Mouse (Mus musculus) R1 (cell line): Measurements from ENCODE around the gene Lpcat4.

Source experiments
- DNase-seq: peaks from one replicate; pipeline ENCODE4 v3.0.0-alpha.2; 2018; ENCODE audit warnings: low read depth, low spot score

Gene Lpcat4

GRCm38 (mm10) chr2:112239212-112239934 lies at the start of gene Lpcat4:
TSS of gene Lpcat4 (plus strand) at chr2:112239468.
- peak; percentile 84 for DNase-seq

DNA sequence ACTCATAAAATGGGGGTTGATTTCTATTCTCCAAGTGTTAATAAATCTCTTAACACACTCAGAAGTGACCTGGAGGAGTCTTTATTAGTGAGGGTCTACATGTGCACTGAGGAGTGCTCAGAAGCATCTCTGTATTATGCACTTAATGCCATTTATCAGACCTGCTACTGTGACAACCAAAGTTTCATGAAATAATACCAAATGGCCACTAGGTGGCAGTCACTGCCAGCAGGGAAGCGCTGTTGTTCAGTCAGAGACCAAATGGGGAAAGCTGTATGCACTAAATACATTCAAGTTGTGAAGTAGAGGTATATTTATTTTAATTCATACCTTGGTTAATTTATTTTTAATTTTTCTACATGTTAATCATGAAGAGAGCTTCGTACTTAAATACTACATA lies 42.4 kb upstream of the Lpcat4 start:
- DNase-seq: peak; percentile 72

GRCm38 (mm10) chr2:112203056-112203455 lies 36.2 kb upstream of the Lpcat4 start:
- peak; percentile 8 for DNase-seq

GRCm38 (mm10) chr2:112210142-112210541 lies 29.1 kb upstream of the Lpcat4 start:
- no peak for DNase-seq

DNA sequence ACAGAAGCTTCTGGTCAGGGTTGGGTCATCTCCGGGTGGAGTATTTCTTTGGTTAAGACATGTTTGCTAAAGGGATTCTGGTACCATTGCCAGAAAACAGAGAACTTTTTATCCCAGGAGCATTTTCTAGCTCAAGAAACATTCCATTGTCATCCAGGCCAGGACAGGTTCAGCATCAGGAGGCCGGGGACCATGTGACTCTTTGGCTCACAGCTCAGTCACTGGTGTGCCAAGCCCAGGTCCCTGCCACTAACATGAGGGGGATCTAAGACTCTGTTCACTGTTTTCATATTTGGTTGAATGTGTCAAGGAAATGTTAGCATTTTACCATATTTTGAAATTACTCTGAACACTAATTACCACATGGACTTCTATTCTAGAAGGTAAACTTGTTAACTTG lies 28.6 kb upstream of the Lpcat4 start:
- no peak for DNase-seq

GRCm38 (mm10) chr2:112215977-112216376 lies 23.3 kb upstream of the Lpcat4 start:
- peak; percentile 40 for DNase-seq

DNA sequence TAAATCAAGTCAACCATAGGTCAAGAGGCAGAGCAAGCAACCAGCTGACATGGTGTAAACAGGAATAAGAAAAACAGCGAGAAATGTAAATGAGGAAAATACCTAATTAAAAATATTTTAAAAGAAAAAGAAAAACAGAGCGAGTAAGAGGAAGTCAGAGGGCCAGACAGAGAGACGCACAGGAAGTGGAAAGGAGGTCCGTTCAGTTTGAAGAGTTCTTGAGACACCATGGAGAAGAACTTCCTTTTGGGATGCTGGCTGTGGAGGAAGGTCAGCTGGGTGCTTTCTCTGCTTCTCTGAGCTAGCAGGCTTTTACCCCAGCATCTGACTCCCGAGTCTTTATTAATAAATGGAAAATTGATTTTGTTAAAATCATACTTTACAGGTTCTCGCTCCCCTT lies 21.7 kb upstream of the Lpcat4 start:
- no peak for DNase-seq

DNA sequence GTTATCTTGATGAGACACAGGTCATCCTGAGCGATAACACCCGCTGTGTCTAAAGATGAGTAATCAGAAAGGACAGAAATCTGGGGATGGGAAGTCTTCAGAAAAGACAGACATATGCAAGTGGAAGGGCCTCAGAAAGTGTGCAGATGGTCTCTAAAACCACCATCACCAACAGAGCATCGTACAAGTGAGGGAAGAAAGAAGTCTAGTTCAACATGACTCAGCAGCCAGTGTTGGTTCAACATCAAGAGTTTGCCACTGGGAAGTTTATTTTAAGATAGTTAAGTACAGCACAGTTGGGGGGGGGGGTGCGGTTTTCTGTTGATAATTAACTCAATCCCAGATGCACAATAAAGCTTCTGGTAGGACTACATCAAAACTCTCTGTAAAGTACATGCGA lies 18.4 kb upstream of the Lpcat4 start:
- no peak for DNase-seq

- no peak for DNase-seq
Measured at GRCm38 (mm10) chr2:112222607-112223006, 16.7 kb upstream of the Lpcat4 start.

GRCm38 (mm10) chr2:112224356-112224755 lies 14.9 kb upstream of the Lpcat4 start:
- DNase-seq: no peak

GRCm38 (mm10) chr2:112232623-112233022 lies 6.6 kb upstream of the Lpcat4 start:
- DNase-seq: no peak

GRCm38 (mm10) chr2:112236620-112237019 lies 2.6 kb upstream of the Lpcat4 start:
- DNase-seq: no peak

DNA sequence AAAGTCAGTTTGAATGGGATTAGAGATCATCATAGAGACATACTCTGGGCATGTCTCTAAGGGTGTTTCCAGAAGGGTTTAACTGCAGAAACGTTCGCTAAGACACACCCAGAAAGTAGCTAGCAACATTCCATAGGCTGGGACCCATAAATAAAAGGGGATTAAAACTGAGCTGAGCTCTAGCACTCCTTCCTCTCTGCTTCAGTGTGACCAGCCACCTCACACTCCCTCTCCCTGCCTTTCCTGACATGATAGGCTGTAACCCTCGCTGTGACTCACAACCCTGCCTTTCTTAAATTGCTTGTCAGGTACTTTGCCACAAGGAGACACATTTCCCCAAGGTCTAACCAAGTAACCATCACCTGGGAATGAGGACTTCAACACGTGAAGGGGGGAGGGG lies 1.3 kb upstream of the Lpcat4 start:
- peak; percentile 19 for DNase-seq

GRCm38 (mm10) chr2:112239935-112240721 lies 860 bp downstream of the Lpcat4 start:
- peak; percentile 68 for DNase-seq

DNA sequence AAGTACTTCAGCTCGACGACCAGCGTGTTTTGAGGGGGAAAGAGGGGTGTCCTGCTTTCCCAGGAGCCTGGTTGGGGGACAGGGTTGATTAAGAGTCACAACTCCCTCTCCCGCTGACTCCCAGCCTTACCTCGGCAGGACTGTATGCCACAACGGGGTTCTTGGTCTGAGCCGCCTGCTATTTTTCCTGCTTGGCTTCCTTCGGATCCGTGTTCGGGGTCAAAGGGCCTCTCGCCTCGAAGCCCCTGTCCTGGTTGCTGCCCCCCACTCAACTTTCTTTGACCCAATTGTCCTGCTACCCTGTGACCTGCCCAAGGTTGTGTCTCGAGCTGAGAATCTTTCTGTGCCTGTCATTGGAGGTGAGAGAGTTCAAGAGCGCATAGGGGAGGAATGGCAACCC lies 2.5 kb downstream of the Lpcat4 start:
- DNase-seq: no peak

DNA sequence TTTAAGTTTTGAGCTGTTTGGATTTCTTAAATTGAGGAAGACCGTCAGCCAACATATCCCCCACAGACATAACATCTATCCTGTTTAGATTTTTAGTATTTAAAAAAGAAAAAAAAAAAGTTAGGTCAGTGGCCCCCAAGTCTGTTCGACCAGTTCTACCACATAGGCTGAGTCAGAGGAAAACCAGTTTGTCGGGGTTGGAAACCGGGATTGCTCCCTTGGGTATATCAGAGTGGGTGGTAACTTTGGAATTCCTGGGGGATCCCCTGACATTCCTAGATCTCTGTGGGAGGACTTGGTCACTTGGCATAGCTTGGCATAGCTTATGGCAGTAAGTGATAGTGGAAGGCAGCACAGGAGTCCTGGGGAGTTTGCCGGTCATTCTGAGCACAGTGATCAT lies 6.0 kb downstream of the Lpcat4 start:
- DNase-seq: no peak

- DNase-seq: no peak
Measured at GRCm38 (mm10) chr2:112246193-112246592, 6.9 kb downstream of the Lpcat4 start.

GRCm38 (mm10) chr2:112247323-112247722 lies 8.1 kb downstream of the Lpcat4 start:
- no peak for DNase-seq

GRCm38 (mm10) chr2:112249780-112250453 lies 10.6 kb downstream of the Lpcat4 start:
- DNase-seq: no peak

DNA sequence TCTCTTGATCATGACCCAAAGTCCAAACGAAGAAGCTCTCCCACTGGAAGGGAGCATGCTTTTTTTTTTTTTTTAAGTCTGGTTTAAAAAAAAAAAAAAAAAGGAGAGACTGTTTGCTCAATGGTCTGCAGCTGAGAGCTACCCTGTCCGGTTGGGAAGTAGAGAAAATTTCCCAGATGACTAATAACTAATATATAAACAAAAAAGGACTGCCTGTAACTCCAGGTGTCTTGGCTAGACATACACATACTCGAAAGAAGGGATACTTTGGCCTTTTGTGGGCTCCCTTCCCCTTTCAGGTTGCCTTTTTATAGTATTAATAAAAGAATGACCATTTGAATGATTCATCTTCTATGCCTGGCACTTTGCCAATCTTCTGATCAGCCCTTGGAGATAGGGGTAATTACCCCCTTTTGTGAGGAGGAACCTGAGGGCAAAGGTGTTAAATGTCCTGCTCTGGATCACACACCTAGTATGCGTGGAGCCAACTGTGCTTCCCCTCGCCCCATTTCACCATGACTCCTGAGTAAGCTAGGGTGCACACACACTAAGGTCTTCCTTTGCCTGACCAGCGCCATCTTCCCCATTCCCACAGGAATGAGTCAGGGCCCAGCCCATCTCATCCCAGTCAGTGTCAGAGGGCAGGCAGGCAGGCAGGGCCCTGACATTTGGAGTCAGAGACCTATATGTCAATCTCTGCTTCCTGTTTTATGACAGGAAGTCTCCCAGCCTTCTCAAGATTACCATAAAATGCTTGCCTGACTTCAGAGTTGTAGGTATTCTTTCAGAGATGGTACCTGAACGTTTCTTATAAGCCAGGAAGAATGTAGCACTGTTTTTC lies 15.6 kb downstream of the Lpcat4 start:
- no peak for DNase-seq

GRCm38 (mm10) chr2:112259241-112259962 lies 20.1 kb downstream of the Lpcat4 start, which contains the start of gene Nutm1:
TSS of gene Nutm1 (minus strand) at chr2:112259291.
- no peak for DNase-seq
